Mouse (Mus musculus) cortical plate, adult 2 months (tissue): ENCODE results near the gene Pgm5.

Experiments
- CTCF ChIP-seq: fragments of 200-500 bp; IDR thresholded peaks from 2 replicates; pipeline ENCODE4 v1.5.1; 2011; ENCODE audit warnings: mild to moderate bottlenecking, control low read depth, low read length; ENCODE audit not compliant: insufficient read depth; ENCODE audit errors: extremely low read depth
- POLR2A ChIP-seq: fragments of 200-500 bp; IDR thresholded peaks from 2 replicates; pipeline ENCODE4 v1.6.1; 2011; ENCODE audit warnings: mild to moderate bottlenecking, low read length, control low read depth; ENCODE audit not compliant: insufficient read depth; ENCODE audit errors: extremely low read depth

- no peak for TF ChIP-seq POLR2A
- no peak for TF ChIP-seq CTCF
Measured at GRCm38 (mm10) chr19:24716303-24717097, 145.2 kb downstream of the Pgm5 start.
